Mouse (Mus musculus) ovary, postnatal 14 days (tissue): ENCODE results near the gene Hexim1.
A peak's percentile ranks its signal among the peaks of the same experiment; 100 is the strongest.

ENCODE experiments used
- DNase-seq: peaks from one replicate; pipeline ENCODE4 v3.0.0; 2022; ENCODE audit warnings: low spot score

Gene Hexim1

DNA sequence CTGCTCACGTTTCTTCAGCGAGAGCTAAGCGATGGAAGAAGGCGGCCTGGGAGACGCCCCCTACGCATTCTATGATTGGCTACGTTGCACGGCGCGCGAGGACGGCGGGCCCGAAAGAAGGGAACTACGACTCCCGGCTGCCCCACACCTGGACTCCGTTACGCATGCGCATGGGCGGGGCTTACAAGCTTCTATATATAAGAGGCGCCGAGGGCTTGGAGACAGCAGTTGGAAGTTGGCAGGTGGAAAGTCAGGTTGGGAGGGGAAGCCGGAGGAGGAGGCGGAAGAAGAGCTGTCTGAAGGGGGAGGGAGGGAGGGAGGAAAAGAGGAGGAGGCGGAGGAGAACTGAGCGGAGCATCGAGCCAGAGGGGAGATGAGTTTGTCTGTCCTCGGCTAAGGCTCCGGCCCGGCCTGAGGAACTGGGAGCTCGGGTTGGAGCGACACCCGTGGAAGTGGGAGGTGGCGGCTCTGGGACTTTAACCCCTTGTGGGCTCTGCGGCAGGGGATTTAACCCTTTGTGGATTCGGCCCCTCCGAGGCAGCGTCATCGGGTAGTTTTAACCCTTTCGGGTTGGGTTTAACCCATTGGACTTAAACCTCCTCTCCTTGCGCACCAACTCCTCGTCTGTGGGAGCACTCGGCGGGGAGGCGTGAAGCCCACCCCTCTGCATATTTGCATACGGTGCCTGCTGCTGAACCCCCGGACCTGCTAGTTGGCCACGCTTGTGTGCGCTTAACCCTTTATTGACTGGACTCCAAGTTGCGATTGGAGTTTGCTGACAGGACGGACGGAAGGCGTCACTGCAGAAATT, at the start of gene Hexim1:
TSS of gene Hexim1 (plus strand) at position 224 of the 811 bp plus-strand sequence.
- peak; percentile 100 for DNase-seq

DNA sequence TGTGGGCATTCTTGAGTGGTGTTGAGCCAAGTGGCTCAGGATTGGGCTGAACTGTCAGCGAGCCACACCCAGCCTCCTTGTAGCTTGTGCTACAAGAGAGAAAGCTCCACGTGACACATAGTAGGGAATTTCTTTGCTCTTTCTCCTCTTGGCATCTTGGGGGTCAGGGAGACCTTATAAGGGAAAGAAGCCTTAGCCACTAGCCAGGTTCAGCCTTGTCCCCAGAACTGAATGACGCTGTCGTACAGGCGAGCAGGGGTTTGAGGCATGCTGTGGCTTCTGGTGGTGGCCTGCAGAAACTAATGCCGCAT, 49.0 kb upstream of the Hexim1 start:
- no peak for DNase-seq

DNA sequence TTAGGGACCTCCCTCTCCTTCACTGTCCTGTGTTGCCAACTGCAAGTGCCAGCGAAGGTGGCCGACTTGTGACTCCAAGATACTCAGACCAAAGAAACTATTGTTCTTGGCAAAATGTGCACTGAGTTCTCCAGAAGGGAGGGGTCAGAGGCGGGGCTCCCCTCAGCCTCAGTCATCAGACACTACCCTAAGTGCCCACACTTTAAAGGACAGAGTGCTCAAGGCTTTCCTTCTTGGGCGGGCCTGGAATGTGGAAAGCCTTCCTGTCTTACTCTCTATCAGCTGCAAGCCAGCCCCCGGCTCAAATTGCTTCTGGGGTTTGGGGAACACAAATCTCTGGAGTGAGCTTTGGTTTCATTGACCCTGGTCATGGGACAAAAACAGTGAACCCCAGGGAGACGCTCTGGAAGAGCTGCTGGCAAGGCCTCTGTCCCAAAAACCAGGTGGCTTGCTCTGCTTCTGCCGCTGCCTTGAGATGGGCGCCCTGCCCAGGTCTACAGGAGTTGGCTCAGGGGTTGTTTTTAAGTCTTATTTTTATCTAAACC, 48.5 kb upstream of the Hexim1 start:
- DNase-seq, result peak; percentile 22

DNA sequence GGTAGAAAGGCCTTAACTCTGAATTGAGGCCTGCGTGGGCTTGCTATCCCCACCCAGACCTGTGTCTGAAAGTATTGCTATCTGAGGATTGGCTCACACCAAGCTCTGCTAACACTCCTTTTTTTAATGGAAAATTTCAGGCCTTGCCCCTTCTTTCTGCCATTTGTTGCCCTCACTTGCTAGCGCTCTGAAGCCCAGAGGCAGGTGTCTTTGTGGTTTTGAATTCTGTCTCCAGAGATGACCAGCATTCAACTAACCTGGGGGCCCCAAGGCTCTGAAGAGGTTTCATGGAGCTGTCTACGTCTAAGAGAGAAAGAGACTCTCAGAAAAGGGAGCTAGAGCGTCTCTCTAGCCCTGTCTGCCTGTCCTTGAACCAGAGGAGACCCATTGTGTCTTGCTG, 47.8 kb upstream of the Hexim1 start:
- no peak for DNase-seq

DNA sequence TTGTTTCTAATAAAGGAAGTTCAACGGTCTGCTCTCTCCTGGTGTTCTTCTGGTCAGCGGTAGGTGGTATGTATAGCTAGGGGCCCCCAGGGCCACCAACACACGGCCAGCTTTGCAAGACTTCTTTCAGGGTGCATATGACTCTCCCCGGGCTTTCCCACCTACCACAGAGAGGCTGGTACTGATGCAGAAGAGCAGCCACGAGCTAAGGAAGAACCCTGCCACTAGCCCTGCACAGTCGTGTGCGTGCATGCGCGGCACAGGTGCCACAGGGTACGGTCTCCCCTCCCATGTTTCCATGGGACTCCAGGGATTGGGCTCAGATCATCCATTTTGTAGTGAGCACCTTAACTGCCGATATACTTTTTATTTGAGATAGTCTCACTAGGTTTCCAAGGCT, 47.1 kb upstream of the Hexim1 start:
- DNase-seq, result no peak

DNA sequence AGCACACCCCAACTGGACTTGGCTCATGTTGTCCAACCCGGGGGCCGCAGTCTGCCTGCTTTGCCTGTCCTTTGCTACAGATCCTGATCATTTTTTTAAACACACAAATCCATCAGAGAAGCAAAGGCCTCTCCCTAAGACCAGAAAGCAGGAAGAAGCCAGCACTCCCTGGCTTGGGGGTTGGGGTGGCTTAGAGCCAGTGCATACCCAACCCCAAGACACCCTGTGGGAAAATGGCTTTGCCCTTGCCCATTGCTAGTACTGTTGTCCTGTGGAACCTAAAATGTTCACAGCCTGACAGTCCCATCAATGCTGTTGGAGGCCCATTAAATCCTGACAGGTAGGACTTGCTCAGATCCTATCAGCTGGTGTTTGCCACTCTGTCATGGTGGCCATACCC, 46.3 kb upstream of the Hexim1 start:
- DNase-seq, result no peak

DNA sequence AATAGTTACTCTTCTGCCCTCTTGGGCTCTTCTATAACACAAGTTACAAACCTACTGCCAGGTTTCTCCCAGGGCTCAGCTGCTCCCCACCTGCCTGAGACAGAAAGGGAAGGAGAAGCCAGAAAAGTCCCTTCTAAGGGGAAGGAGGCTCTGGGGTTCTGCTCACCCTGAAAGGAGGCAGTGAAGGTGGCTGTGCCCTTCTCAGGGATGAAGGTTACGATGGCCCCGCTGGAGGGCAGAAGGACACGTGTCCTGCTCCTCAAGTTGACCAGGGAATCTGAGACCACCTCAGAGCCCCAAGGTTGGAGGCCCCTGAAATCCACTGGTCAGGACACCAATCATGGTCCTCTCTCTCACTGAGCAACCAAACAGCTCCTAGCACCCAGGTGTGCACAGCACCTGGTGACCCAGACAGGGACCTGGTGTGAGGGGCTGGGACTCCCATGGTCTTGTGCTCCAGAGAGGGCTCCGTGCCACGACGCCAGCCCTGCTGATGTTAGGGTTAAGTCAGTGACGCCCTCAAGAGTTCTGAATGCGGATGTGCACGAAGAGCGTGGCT, 45.6 kb upstream of the Hexim1 start:
- no peak for DNase-seq

DNA sequence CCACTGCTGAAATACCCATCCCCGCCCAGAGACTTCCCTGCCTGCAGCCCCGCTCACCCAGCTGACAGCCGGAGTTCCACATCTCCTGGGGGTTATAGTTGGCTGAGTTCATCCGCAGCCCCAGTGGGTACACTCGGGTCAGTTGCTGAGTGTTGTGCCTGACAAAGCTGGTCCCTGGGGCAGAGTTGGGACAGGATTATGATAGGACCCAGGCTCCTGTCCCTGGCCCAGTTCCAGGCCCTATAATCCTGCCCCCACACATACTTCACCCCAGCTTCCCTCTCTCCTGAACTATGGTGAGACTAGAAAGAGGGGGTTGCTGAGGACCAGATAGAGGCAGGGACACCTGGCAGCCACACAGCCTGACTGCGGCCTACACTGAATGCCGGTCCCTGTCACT, 42.4 kb upstream of the Hexim1 start:
- no peak for DNase-seq

DNA sequence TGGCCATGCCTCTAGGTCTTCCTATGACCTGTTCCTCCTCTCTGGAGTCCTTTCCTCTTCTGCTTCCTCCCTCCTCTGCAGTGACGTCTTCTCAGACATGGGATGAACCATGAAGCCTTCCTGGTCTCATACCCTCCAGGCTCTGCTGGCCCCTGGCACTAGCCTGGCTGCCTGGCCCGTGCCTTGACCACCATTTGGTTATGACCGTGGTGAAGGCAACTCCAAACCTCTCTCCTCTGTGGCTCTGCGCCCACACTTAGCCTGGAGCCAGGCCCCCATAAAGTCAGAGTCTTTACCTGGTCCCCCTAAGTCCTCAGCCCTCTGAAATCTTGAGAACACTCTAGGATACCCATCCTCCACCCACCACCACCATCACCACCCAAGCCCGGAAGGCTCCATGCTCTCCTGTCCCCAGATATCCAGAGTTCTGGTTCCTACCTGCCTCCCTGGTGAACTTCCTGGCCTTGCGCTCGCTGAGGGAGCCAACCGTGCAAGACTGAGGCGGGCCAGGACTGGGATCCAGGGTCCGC, 41.8 kb upstream of the Hexim1 start:
- no peak for DNase-seq

DNA sequence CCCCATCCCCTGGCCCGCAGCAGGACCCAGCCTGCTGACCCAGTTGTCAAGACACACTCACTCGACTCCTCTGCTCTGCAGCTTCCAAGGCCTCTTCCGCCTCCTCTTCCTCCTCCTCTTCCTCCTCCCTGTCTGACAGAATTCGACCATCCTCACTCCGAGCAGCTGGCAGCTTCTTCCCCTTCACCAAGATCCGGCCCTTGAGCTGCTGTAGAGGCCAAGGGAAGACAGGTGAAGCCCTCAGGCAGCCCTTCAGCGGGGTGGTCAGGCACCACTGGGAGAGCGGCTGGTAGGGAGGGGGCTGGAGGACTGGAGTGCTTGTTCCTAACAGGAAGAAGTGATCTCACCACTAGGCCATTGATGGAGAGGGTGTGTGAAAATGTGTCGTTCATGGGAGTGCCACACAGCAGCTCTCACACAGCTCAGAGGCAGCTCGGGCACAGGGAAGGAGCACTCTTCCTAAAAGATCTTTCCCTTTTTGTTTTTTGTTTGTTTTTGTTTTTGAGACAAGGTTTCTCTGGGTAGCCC, 41.2 kb upstream of the Hexim1 start:
- DNase-seq, result no peak

DNA sequence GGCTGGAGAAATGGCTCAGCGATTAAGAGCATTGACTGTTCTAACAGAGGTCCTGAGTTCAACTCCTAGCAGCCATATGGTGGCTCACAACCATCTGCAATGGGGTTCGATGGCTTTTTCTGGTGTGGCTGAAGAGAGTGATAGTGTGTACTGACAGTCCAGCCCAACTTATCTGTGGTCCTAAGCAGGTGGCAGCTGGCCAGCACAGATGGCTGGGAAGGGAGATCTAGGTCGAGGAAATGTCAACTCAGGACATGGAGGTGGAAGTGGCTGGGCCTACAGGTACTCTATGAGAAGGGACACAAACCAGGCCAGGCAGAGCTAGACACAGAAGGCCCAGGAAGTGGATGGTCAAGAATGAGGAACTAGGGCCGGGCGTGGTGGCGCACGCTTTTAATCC, 40.0 kb upstream of the Hexim1 start:
- DNase-seq, result no peak

DNA sequence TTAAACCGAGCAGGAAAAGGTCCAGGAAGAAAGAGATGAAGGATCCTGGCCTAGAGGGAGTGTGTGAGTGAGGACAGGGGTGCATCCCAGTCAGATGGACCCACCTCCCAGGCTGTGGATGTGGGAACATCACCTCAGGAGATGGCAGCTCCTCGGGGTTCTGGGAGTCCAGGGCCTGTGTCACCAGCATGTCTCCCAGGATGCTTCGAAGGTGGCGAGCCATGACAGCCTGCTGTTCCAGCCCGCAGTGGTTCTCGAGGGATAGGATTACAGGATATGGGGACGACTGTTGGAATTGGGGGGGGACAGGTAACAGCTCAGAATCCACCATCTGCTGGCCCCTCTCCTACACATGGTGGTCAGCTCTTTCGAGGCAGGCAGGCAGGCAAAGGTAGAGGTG, 39.5 kb upstream of the Hexim1 start:
- no peak for DNase-seq

DNA sequence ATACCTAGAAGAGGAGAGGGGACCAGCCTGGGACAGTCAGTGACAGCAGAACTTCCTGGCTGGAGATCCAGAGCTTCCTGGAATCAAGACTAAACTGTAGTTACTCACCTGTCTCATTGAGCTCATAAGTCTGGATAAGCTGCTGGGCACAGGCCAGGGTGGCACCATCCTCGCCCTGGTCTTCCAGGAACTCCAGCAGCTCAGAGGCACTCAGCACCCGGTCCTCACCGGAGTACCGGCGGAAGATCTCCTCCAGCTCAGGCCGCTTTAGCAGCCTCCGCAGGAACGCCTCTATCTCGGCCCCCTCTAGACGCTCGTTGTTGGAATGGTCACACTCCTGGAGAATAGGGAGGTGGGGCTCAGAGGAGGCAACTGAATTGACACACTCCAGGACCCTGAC, 37.9 kb upstream of the Hexim1 start:
- no peak for DNase-seq

DNA sequence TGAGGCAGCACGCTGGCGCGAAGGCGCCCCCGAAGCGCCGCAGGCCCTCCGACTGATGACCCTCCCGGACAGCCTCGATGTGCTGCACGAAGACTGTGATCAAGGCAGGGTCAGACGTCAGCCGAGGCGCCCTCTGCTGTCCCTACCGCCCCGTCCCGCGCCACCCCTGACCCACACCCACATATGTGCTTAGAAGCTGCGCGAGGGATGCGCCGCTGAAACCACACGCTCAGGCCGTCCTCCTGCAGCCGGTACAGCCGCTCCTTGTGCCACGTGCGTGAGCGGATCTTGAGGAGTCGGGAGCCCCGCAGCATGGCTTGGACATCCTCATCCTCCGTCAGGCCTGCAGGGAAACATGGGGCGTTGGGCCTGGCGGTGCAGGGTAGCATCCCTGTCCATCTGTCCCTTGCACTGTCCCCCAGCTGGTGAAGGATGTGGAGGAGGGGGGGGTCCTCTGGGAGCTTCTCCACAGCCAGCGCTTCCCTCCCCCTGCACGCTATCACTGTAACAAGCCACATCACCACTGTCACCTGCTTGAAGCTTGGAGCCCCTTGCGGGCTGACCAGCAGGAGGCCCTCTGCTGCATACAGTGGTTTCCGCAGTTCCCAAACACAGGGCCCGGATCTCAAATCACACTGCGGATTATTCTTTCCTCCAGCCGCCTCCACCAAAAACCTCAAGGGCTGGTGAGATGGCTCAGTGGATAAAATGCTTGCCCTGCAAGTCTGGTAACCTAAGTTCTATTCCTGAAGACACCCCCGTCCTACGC, 35.5 kb upstream of the Hexim1 start:
- DNase-seq, result no peak

DNA sequence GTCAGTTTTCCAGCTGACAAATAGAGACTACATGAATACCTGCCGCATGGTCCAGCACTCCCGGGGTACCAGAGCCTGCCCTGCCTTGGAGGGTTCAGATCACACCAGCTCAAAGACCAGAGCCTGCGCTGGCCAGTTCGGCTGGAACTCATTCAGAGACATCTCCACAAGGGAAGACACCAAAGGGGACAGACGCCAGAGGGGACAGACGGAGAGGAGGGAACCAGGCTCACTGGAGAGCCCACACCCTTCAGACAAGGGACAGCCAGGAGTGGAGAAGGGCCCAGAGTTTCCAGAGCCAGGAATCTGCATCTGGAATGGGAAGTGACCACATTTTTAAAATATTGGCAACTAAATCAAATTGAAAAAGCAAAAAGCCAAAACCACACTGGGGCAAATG, 34.4 kb upstream of the Hexim1 start:
- no peak for DNase-seq

DNA sequence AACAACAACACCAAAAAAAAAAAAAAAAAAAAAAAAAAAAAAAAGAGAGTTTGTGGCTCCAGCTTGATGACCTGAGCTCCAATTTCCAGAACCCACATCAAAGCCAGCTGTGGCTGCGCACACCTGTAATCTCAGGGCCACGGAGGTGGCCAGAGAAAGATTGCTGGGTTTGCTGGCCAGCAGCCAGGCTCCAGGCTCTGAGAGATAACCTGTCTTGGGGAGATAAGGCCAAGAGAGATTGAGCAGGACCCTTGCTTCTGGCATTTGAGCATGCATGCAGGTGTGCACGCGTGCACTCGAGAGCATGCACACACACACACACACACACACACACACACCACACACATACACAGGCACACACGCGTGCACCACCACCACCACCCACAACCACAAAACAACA, 22.7 kb upstream of the Hexim1 start:
- DNase-seq, result no peak

DNA sequence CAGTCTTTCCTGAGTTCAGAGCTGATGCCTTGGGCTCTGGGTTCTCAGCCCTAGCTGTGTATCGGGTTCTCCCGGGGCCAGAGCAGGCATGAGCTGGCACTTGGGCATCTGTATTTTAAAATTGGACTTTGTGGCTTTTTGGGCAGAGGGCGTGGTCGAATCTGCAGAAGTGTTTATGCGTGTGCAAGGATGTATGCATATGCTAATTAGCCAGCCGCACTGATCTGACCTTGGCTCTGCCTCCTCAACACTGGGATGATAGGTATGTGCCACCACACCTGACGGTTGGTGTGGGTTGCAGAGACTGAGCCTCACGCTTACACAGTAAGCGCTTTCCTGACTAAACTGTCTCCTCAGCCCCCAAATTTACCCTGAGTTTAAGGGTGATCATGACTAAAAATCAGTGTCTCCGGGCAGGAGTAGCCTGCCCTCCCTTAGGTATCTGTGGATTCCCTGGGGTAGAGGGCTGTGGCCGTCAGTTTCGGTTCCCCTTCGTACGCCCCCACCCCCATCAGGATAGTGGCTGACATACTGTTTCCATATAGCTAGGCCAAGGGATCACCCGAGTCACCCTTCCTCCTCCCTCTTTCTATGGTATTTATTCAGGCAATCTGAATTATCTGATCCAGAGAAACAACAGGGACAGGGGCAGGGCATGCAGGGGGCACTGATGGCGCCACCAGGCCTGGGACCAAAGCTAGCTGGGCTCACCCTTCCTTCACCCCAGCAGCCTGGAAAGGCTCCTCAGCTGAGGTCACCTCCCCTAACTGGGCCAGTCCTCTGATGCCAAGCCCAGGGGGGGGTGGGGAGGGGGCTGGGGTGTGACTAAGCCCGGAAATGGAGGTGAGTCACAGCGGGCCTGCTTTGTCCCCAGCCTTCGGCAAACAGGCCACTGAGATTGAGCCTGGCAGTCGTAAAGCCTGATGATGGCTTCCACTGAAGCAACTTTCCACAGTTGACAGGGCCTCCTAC, 21.9 kb upstream of the Hexim1 start:
- DNase-seq, result no peak

DNA sequence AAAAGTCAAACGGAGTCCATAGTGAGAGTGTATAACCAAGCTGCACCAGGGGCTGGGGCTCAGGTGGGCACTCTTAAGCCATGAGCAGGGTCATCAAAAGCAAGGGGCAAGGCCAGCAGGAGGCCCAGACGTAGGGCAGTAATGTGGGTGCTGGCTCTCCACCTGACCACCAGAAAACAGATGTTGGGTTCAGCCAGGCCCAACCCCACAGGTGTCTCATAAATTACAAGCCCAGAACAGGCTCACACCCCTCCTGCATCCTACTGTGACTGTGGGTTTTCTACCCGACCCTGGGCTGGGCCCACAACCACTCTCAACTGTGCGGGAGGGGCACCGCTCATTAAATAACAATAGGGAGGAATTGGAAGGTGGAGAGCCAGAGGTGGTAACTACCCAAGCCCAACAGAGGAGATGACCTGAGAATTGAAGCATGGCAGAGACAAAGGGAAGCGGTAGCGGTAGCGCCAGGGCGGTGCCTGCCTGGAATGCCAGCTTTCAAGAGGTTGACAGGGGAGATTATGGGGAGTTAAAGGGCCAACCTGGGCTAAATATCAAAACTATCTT, 20.8 kb upstream of the Hexim1 start:
- no peak for DNase-seq

DNA sequence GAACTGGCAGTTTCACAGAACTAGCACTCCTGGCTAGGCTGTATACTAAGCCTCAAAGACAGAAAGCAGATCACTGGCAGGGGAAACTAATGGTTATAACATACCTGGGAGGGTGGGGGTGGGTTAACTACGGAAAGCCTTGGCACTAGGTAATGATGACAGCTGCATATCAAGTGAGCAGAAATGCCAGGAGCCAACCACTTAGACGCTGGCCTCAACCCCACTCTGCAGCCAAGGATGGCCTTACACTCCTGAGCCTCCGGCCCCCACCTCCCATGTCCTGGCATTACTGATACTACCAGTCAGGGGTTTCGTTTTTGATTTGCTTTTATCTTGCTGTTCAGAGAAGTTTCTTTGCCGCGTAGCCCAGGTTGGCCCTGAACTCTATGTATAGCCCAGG, 20.2 kb upstream of the Hexim1 start:
- DNase-seq, result no peak

DNA sequence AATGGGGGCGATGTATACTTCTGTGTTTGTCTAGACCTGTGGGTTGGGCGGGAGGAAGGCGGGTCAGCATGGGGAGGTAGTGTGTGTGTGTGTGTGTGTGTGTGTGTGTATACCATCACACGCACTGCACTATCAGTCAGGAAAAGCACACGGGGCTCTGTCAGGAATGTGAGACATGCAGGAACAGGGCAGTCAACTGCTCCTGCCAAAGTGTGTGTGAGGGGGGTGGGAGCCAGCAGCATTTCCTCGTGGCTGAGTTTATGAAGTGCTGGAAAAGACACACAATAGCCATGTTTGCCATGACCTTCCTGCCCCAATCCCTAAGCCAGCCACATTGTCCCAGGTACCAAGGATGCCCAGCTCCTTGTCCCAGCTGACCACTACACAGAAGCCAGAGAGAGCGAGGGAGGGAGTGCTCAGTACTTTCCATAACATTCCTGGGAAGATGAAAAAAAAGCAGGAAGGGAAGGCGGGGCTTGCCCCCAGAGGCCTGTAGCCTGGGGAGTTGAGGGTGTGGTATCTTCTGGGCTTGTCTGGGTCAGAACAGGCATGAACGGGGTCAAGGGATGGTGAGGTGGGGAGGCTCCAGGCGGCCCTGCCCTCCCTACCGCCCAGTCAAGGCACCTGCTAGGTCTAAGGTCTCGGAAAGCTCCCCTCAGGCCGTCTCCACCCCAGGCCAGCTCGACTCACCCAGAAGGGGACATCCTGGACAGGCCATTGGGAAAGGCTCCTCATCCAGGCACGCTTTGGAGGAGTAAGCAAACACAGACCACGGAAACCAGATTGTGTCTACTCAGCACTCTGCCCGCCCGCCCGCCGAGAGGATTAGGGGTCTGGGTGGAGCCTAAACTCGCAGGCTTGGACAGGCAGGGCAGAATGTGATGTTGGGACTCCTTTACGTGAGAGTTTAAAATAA, 18.8 kb upstream of the Hexim1 start:
- no peak for DNase-seq
